Mouse (Mus musculus) heart, adult 2 months (tissue): ENCODE data around the gene Gcdh. TPM values are rescaled to one million over a fixed set of nuclear protein-coding genes. Genes with fewer than 3 reads are reported as not detected.

Experiments
- DNase-seq, 2 experiments: peaks; one replicate each; pipeline ENCODE4 v3.0.0; 2021
- H3K27ac ChIP-seq: fragments of 200-600 bp; 2 replicates; pipeline ENCODE4 v1.8.1; 2022
- H3K27me3 ChIP-seq: fragments of 200-500 bp; 2 replicates; pipeline ENCODE4 v1.6.1; 2012; ENCODE audit warnings: mild to moderate bottlenecking, low read length, inconsistent platforms, mixed read lengths; ENCODE audit not compliant: control insufficient read depth, insufficient read depth
- H3K36me3 ChIP-seq: fragments of 200-500 bp; 2 replicates; pipeline ENCODE4 v1.6.1; 2012; ENCODE audit warnings: low read length, inconsistent platforms; ENCODE audit not compliant: control insufficient read depth, insufficient read depth
- H3K4me1 ChIP-seq: fragments of 200-500 bp; 2 replicates; pipeline ENCODE4 v1.6.1; 2011; ENCODE audit warnings: low read length; ENCODE audit not compliant: control insufficient read depth, insufficient read depth
- H3K4me3 ChIP-seq: fragments of 200-600 bp; 2 replicates; pipeline ENCODE4 v1.8.1; 2022
- H3K79me2 ChIP-seq: fragments of 200-500 bp; replicated peaks from 2 replicates; pipeline ENCODE4 v1.6.1; 2012; ENCODE audit warnings: mild to moderate bottlenecking, inconsistent platforms, low read length, moderate library complexity, mixed read lengths; ENCODE audit not compliant: control insufficient read depth, insufficient read depth
- H3K9ac ChIP-seq: fragments of 200-500 bp; 2 replicates; pipeline ENCODE4 v1.6.1; 2012; ENCODE audit warnings: low read depth, mild to moderate bottlenecking, control low read depth, inconsistent platforms, low read length, mixed read lengths
- CTCF ChIP-seq: fragments of 200-600 bp; IDR thresholded peaks from 2 replicates; pipeline ENCODE4 v1.8.1; 2022; ENCODE audit warnings: antibody characterized with exemption, mild to moderate bottlenecking, moderate library complexity
- EP300 ChIP-seq: fragments of 200-500 bp; IDR thresholded peaks from 2 replicates; pipeline ENCODE4 v1.6.1; 2011; ENCODE audit warnings: low read depth, low read length, control low read depth; ENCODE audit not compliant: insufficient read depth
- POLR2A ChIP-seq: fragments of 200-500 bp; IDR thresholded peaks from 2 replicates; pipeline ENCODE4 v1.6.1; 2011; ENCODE audit warnings: mild to moderate bottlenecking, low read depth, low read length, control low read depth; ENCODE audit not compliant: insufficient read depth
- WGBS: fragments of 180-500 bp; shearing (Covaris S2); methylation state at CpG from one replicate; pipeline ENCODE4 v1.1.7; 2018; 5-methylcytosine and 5-hydroxymethylcytosine counted together
- intact Hi-C: fragments of 180-260 bp; cut with DNase I; formaldehyde crosslinking; loops from one replicate; pipeline ENCODE4 v1.15.1; 2025
- polyA plus RNA-seq: library from polyadenylated mRNA; depleted of rRNA; stranded (reverse); fragments of >200 nt; gene quantifications from 2 replicates; pipeline ENCODE4 v1.2.3, GENCODE M21; 2012
- total RNA-seq, 2 experiments: library from RNA; stranded (reverse); gene quantifications; 2 replicates each; pipeline ENCODE4 v1.2.3; 2021

The Gcdh gene
- total and polyA plus RNA-seq, 3 experiments, result 71.5 to 148 (median 89.9) TPM

GRCm38 (mm10) chr8:84912895-84913501 lies 19.3 kb upstream of the Gcdh start:
- Histone ChIP-seq H3K4me3 (peak overlapping the region; percentile 54), H3K27ac (no peak overlapping the region), H3K79me2 (no peaks in the 10 kb centered on the region), H3K4me1 (peaks cover 1% of the 10 kb centered on the region; the same call in 1 of the 2 replicates), H3K27me3 (peaks cover 4% of the 10 kb centered on the region), H3K36me3 (no peaks in the 10 kb centered on the region), H3K9ac (peak overlapping the region; percentile 55)
- TF ChIP-seq POLR2A (peak; percentile 45; the same call in 1 of the 2 replicates), CTCF (no peak)
- DNase-seq, result peak; percentile 62 to 80
- intact Hi-C loops, result no loop called here
- 2% methylated on average over 55 of the region's 55 CpGs for WGBS

GRCm38 (mm10) chr8:84912391-84912790 lies 18.7 kb upstream of the Gcdh start:
- TF ChIP-seq EP300 (no peak), CTCF (no peak), POLR2A (no peak)
- Histone ChIP-seq H3K9ac (no peak overlapping the region), H3K36me3 (no peaks in the 10 kb centered on the region), H3K4me1 (peaks cover 1% of the 10 kb centered on the region; the same call in 1 of the 2 replicates), H3K79me2 (no peaks in the 10 kb centered on the region), H3K27ac (no peak overlapping the region), H3K27me3 (peaks cover 4% of the 10 kb centered on the region), H3K4me3 (peak overlapping the region; percentile 54)
- WGBS, result 40% methylated on average over 27 of the region's 27 CpGs
- intact Hi-C loops, result no loop called here
- DNase-seq, result no peak

GRCm38 (mm10) chr8:84911854-84912253 lies 18.1 kb upstream of the Gcdh start:
- TF ChIP-seq POLR2A, result no peak
- TF ChIP-seq EP300, result no peak
- no peak for TF ChIP-seq CTCF
- peaks cover 1% of the 10 kb centered on the region; the same call in 1 of the 2 replicates for H3K4me1 ChIP-seq
- intact Hi-C loops, result no loop called here
- H3K27ac ChIP-seq, result no peak overlapping the region
- H3K36me3 ChIP-seq, result no peaks in the 10 kb centered on the region
- H3K4me3 ChIP-seq, result no peak overlapping the region
- WGBS, result 89% methylated on average over 9 of the region's 9 CpGs
- no peaks in the 10 kb centered on the region for H3K79me2 ChIP-seq
- H3K9ac ChIP-seq, result no peak overlapping the region
- DNase-seq, result no peak
- peaks cover 4% of the 10 kb centered on the region for H3K27me3 ChIP-seq

GRCm38 (mm10) chr8:84910551-84910950 lies 16.8 kb upstream of the Gcdh start:
- H3K36me3 ChIP-seq, result no peaks in the 10 kb centered on the region
- H3K9ac ChIP-seq, result no peak overlapping the region
- WGBS, result 80% methylated on average over 6 of the region's 6 CpGs
- intact Hi-C loops, result no loop called here
- H3K27ac ChIP-seq, result no peak overlapping the region
- no peaks in the 10 kb centered on the region for H3K79me2 ChIP-seq
- no peak overlapping the region for H3K4me3 ChIP-seq
- H3K4me1 ChIP-seq, result peaks cover 1% of the 10 kb centered on the region; the same call in 1 of the 2 replicates
- TF ChIP-seq EP300, result no peak
- no peak for TF ChIP-seq POLR2A
- TF ChIP-seq CTCF, result no peak
- H3K27me3 ChIP-seq, result peaks cover 4% of the 10 kb centered on the region
- no peak for DNase-seq

GRCm38 (mm10) chr8:84909949-84910348 lies 16.2 kb upstream of the Gcdh start:
- no peak for TF ChIP-seq CTCF
- TF ChIP-seq POLR2A, result no peak
- TF ChIP-seq EP300, result no peak
- H3K27me3 ChIP-seq, result peaks cover 3% of the 10 kb centered on the region
- DNase-seq, result no peak
- peaks cover 1% of the 10 kb centered on the region; the same call in 1 of the 2 replicates for H3K4me1 ChIP-seq
- no peak overlapping the region for H3K9ac ChIP-seq
- intact Hi-C loops, result no loop called here
- H3K4me3 ChIP-seq, result no peak overlapping the region
- no peaks in the 10 kb centered on the region for H3K79me2 ChIP-seq
- H3K27ac ChIP-seq, result no peak overlapping the region
- WGBS, result 87% methylated on average over 5 of the region's 5 CpGs
- H3K36me3 ChIP-seq, result no peaks in the 10 kb centered on the region

- Histone ChIP-seq H3K36me3 (no peaks in the 10 kb centered on the region), H3K9ac (peak overlapping the region; percentile 78), H3K27me3 (peaks cover 3% of the 10 kb centered on the region), H3K27ac (peak overlapping the region; percentile 73; the same call in 1 of the 2 replicates), H3K4me3 (peak overlapping the region; percentile 64), H3K79me2 (no peaks in the 10 kb centered on the region), H3K4me1 (peaks cover 1% of the 10 kb centered on the region; the same call in 1 of the 2 replicates)
- TF ChIP-seq CTCF, result no peak
- no peak for TF ChIP-seq POLR2A
- TF ChIP-seq EP300, result no peak
- DNase-seq, result no peak
- WGBS, result 59% methylated on average over 20 of the region's 20 CpGs
- intact Hi-C loops, result no loop called here
Observed at GRCm38 (mm10) chr8:84909162-84909767, 15.5 kb upstream of the Gcdh start.
